Mouse (Mus musculus) gastrocnemius, adult 2 months (tissue): ENCODE data around the gene Dolk. TPM values are rescaled to one million over a fixed set of nuclear protein-coding genes. Genes with fewer than 3 reads are reported as not detected.
A peak's percentile ranks its signal among the peaks of the same experiment; 100 is the strongest.

Experiments used
- DNase-seq: peaks from one replicate; pipeline ENCODE4 v3.0.0; 2022
- H3K27ac ChIP-seq: fragments of 200-600 bp; 2 replicates; pipeline ENCODE4 v1.8.1; 2022; ENCODE audit warnings: mild to moderate bottlenecking
- H3K4me3 ChIP-seq: fragments of 200-600 bp; 2 replicates; pipeline ENCODE4 v1.8.1; 2022; ENCODE audit warnings: mild to moderate bottlenecking, moderate library complexity
- CTCF ChIP-seq: fragments of 200-600 bp; IDR thresholded peaks from 2 replicates; pipeline ENCODE4 v1.8.1; 2022; ENCODE audit warnings: antibody characterized with exemption, mild to moderate bottlenecking, moderate library complexity
- intact Hi-C: fragments of 180-260 bp; cut with DNase I; formaldehyde crosslinking; loops from one replicate; pipeline ENCODE4 v1.15.1; 2025
- total RNA-seq, 2 experiments: library from RNA; stranded (reverse); gene quantifications; 2 replicates each; pipeline ENCODE4 v1.2.3; 2021

Dolk gene
- total RNA-seq, 2 experiments from 2014 or later: 20.2 to 21.0 TPM

DNA sequence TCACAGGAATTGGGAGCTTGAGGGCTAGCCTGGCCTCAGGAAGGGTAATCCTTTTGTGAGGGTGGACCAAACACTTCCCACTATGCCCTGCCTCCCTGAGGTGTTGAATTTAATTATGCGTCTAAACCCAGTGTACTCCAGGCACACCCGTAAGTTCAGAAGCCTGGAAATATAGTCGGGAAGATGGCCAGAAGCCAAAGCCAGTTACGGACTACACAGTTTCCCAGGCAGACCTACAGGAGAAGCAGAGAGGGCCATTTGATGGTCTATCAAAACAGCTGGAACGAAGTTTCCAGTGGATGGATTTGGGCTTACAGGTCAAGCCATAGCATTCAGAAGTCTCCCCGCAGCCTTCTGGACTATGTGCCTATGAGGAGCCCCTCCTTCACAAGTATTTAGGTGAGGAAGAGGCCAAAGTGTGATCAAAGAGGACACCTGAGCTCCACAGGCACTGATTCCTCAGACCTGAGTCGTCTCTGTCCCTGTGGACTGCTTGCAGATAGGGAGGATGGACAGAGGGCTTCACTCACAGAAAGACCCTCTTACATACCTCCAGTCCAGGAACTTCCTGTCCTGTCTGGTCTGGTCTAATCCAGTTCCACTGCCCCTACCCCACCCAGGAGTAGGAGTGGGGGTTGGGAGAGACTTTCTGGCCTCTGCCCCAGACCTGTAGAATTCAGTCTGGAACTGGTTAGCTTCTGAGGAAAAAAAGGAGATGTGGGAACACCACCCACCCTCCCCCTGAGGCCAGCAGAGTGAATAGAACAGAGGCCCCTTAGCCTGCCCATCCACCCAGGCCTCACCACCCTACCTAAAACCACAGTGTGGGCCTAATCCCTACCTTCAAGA lies 21.2 kb downstream of the Dolk start:
- Histone ChIP-seq H3K4me3 (no peak overlapping the region), H3K27ac (peak overlapping the region; percentile 94)
- DNase-seq: no peak
- no peak for TF ChIP-seq CTCF
- intact Hi-C loops: no loop called here

DNA sequence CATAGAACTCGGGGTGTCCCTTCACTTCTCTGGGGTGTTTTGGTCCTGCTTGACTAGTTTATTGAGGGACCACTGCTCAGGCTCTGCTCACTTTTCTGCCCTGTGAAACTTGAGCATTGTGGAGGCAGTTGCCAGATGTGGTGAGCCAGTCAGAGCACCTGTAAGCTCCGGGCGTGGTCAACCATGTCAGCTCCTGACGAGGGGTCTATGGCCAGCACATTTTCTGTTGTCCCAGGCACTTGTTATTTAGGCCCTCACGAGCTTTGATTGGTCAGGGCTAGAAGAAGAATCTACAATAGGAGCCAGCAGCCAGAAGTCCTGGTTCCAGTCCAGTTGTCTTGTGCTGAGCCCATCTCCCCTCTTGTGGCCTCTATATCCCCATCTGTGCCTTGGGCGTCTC lies 22.3 kb downstream of the Dolk start:
- Histone ChIP-seq H3K27ac (peak overlapping the region; percentile 94), H3K4me3 (peak overlapping the region; percentile 3; the same call in 1 of the 2 replicates)
- no peak for TF ChIP-seq CTCF
- DNase-seq: no peak
- intact Hi-C loops: no loop called here

DNA sequence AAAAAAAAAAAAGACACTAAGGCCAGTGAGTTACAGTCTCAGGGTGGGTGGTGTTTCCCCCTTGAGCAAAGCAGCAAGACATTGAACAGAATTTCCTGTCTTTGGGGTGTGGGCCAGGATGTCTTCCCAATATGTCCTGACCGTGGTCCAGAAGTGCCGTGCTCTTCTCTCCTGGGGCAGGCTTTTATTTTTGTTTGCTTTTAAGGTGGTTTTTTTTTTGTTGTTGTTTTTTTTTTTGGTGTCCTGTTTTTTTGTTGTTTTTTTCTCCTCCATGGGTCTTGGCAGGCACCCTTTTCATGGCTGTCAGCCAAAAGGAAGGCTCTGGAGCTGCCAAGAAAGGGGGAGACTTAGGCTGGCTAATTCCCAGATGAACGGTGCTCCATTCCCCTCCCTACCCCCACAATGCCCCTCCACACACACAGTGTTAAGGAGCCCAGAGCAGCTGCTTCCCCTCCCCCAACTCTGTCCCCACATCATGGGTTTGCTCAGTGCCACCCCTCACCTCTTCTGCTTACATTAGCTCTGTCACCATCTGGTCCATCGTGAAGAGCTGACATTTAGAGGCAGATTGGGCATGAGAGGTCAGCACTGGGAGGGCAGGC lies 23.2 kb downstream of the Dolk start:
- no peak for TF ChIP-seq CTCF
- intact Hi-C loops: no loop called here
- Histone ChIP-seq H3K4me3 (peak overlapping the region; percentile 15; the same call in 1 of the 2 replicates), H3K27ac (peak overlapping the region; percentile 94)
- peak; percentile 62 for DNase-seq

DNA sequence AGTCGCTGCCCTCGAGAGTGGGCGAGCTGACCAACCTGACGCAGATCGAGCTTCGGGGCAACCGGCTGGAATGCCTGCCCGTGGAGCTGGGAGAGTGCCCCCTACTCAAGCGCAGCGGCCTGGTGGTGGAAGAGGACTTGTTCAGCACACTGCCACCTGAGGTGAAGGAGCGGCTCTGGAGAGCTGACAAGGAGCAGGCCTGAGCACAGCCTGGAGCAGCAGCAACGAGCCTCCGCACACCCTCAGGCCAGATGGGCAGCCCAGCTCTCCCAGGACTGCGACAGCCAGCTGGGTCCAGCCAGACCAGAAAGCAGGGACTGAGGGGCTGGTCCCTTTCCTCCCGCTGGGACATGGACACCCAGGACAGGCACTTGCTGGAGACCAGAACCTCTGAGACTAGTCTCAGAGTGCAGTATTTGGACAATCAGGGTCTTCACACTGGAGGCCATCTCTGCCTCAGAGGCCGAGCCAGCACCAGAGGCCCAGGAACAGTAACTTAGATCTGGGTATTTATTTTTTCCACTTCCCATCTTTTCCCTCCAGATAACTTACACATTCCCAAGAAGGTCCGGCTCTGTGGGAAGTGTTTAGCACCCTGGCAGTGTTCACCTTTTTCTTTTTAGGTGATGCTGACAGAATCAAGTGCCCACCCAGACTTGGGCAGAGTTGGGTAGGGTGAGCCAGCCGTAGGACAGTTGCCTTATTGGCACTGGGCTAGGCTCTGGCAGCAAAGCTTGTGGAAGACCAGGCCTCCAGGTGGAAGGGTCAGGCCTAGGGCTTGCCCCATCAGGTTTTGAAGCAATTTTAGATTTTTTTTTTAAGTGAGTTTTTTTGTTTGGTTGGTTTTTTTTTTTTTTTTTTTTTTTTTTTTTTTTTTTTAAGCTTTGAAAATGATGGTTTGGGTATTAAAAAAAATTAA lies 24.0 kb downstream of the Dolk start:
- no peak for TF ChIP-seq CTCF
- Histone ChIP-seq H3K27ac (peak overlapping the region; percentile 94), H3K4me3 (peak overlapping the region; percentile 32)
- intact Hi-C loops: no loop called here
- DNase-seq: no peak

DNA sequence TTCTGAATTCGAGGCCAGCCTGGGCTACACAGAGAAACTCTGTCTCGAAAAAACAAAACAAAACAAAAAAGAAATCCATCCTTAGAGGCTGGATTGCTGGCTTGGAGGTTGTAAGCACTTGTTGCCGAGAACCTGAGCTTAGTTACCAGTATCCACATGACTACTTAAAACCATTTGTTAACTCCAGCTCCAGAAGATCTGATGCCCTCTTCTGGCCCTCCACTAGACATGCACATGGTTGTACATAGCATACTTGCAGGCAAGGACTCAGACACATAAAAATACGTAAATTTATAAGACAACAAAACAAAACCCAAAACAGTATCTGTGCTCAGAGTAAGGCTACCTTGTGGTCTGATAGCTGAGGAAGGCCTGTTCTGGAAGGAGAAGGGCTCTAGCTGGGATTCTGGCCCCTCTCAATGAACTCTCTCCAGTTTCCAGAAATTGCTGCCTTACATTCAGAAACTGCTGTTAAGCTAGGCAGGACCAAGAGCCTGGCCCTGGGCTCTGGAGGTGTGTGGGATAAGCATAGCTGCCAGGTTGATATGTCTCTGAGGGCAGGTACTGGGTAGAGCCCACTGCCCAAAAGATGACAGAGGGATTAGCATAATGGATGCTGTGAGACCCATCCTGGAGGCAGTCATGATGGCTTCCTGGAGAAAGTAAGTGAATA lies 24.9 kb downstream of the Dolk start:
- H3K27ac ChIP-seq: peak overlapping the region; percentile 94
- peak; percentile 35; the same call in 1 of the 2 replicates for TF ChIP-seq CTCF
- intact Hi-C loops: no loop called here
- no peak for DNase-seq
- no peak overlapping the region for H3K4me3 ChIP-seq

DNA sequence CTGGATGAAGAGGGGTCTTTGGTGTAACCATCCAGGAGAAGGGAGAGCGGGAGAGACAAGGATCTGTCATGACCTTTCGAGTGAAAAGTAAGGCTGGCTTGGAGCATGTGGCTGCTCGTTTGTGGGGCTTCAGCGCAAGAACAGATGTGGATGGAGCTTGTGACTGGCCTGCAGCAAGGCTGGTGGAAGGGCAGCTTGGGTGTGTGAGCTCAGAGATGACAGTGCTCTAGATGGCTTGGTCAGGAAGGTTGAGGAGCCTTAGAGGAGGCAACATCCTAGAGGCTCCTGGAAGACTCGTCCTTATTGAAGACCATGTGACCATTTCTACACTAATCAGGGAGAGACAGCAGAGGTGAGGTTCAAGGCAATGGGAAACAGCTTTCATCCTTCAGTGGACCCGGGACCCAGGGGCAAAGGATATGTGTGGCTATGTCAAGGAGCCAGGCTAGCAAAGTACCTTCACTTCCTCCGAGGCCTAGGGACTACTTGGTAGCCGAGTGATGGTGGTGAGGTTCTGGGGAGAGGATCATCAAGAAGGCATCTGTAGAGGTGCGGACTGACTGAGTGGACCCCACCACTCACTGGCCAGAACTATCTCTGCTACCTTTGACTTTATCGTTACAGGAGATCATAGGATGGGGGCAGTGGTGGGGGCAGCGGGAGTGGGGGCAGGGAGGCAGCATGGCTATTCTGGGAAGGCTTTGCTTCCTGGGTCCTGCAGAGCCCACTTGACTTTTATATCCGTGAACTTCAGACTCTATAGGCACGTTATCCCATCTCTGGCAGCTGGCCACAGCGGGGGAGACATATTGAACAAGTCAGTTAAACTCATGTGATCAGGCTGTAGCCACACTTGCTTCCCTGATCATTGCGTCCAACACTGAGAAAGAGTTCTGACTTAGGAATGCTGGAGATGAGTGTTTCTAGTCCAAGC lies 26.7 kb downstream of the Dolk start:
- no peak for DNase-seq
- intact Hi-C loops: no loop called here
- Histone ChIP-seq H3K27ac (peak overlapping the region; percentile 94), H3K4me3 (peak overlapping the region; percentile 60)
- no peak for TF ChIP-seq CTCF

DNA sequence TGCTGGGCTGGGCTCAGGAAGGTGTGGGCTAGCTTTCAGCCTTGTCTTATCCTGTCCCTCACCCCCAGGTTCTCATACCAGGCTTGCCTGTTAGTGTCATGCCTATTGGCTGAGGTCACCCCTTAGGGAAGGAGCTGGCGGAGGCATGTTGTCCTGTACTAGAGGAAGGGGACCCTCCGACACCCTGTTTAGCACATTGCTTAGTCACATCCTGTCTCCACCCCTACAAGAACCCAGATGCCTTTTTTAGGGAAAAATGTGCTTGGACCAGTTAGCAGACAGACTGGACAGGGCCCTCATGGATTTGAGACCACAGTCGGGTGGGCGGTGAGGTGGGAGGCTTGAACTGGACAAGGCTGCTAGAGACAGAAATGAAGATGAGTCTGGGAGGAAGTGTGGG lies 27.5 kb downstream of the Dolk start:
- Histone ChIP-seq H3K4me3 (peak overlapping the region; percentile 60), H3K27ac (peak overlapping the region; percentile 94)
- TF ChIP-seq CTCF: no peak
- intact Hi-C loops: no loop called here
- DNase-seq: peak; percentile 76

DNA sequence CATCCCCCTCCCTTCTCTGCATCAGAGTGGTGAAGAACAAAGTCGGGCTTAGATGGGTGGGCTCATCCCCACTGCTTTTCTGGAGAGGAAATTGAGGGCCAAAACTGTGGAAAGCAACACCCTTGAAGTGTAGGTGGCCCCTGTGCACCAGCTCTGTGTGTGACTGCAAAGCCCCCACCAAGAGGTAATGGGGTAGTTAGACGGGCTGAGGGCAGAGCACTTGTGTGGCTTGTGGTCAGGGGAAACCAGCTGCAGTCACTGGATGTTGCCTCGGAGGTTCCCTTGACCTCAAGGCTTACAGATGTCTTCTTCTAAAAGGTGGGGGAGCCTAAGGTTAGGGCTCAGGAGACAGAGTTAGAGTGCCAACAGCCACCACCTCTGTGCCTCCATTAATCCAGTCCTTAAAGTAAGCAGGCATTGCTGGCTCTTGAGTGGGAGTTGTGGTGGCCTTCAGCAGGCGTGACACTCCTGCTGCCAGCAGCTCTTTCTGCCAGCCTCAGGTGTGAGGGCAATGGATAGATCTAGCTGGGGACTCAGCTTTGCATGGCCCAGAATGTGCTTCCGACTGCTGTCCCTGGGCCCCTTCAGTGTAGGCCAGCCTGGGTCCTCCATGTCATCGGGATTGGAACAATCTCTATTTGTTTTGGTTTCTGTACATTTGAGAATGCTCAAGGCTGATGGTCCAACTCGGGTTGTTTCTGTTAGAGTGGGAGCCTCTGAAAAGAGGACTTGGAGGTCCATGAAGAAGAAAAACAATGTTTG lies 28.3 kb downstream of the Dolk start:
- H3K27ac ChIP-seq: peak overlapping the region; percentile 94
- no peak for DNase-seq
- intact Hi-C loops: no loop called here
- H3K4me3 ChIP-seq: peak overlapping the region; percentile 60
- TF ChIP-seq CTCF: no peak

DNA sequence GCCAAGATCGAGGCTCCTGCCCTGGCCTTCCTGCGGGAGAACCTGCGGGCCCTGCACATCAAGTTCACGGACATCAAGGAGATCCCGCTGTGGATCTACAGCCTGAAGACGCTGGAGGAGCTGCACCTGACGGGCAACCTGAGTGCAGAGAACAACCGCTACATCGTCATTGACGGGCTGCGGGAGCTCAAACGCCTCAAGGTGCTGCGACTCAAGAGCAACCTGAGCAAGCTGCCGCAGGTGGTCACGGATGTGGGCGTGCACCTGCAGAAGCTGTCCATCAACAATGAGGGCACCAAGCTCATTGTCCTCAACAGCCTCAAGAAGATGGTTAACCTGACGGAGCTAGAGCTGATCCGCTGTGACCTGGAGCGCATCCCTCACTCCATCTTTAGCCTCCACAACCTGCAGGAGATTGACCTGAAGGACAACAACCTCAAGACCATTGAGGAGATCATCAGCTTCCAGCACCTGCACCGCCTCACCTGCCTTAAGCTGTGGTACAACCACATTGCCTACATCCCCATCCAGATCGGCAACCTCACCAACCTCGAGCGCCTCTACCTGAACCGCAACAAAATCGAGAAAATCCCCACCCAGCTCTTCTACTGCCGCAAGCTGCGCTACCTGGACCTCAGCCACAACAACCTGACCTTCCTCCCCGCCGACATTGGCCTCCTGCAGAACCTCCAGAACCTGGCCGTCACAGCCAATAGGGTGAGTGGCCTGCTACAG lies 29.4 kb downstream of the Dolk start:
- no peak for TF ChIP-seq CTCF
- H3K4me3 ChIP-seq: no peak overlapping the region
- intact Hi-C loops: no loop called here
- DNase-seq: no peak
- peak overlapping the region; percentile 94 for H3K27ac ChIP-seq
